Mouse (Mus musculus): ENCODE data around the gene Gzf1. TPM values are rescaled to one million over a fixed set of nuclear protein-coding genes. Genes with fewer than 3 reads are reported as not detected.
A peak's percentile ranks its signal among the peaks of the same experiment; 100 is the strongest.

Gzf1 gene
- polyA plus RNA-seq, 1 experiment from 2014 or later = 9.4 TPM

- Histone ChIP-seq H3K4me2 (replicated peaks; ENCODE audit: low read depth) (peak within 1 kb of the TSS; percentile 93), H3K36me3 (ENCODE audit: control insufficient read depth, insufficient read depth, low read length) (no peaks in the 10 kb centered on the region), H3K27me3 (ENCODE audit: control insufficient read depth, insufficient read depth, low read length) (no peaks in the 10 kb centered on the region), H3K27ac (replicated peaks) (peak within 1 kb of the TSS; percentile 58; the same call in 1 of the 2 replicates), H3K9ac (ENCODE audit: low read length) (peak within 1 kb of the TSS; percentile 81), H3K4me3 (ENCODE audit: low read depth, low read length) (peak within 1 kb of the TSS; percentile 75), H3K9me3 (ENCODE audit: control insufficient read depth, low read length) (no peaks in the 10 kb centered on the region), H3K4me1 (replicated peaks; ENCODE audit: control insufficient read depth, insufficient read depth) (0 out of 2 replicates have a peak, but pooled peaks cover 3% of the 10 kb centered on the region)
- peak; percentile 92 for DNase-seq (ENCODE audit: low spot score)
- TF ChIP-seq EP300 (optimal IDR thresholded peaks at IDR 0.05) (no peak), CTCF (IDR thresholded peaks at IDR 0.05; ENCODE audit: low read depth) (no peak)
- WGBS = 2% methylated on average over 18 of the region's 18 CpGs
- ATAC-seq (ENCODE audit: low FRiP score, low TSS enrichment) = peak; percentile 99
These were observed 51.6 kb downstream of the Gzf1 start, which contains the start of gene Napb for GRCm38 (mm10) chr2:148732327-148733000. TSS of gene Napb (minus strand) at chr2:148732467.

Other genes starting within 250 kb of the Gzf1 start
- gene Cd93, start 237.5 kb upstream of the Gzf1 start, polyA plus RNA-seq (2015; fragmentation: Nextera tagmentation; extraction: Ambion mirVana) = 3.9 and 4.3 TPM in 2 replicates
- gene Nxt1, start 8.4 kb upstream of the Gzf1 start, polyA plus RNA-seq (2015; fragmentation: Nextera tagmentation; extraction: Ambion mirVana) = 54.4 and 57.1 TPM in 2 replicates
- gene Napb, start 51.4 kb downstream of the Gzf1 start, polyA plus RNA-seq (2015; fragmentation: Nextera tagmentation; extraction: Ambion mirVana) = 2.2 and 2.4 TPM in 2 replicates
- not detected in 2 replicates for gene Cstl1, start 69.3 kb downstream of the Gzf1 start, polyA plus RNA-seq (2015; fragmentation: Nextera tagmentation; extraction: Ambion mirVana)
- gene Cst11, start 90.5 kb downstream of the Gzf1 start, polyA plus RNA-seq (2015; fragmentation: Nextera tagmentation; extraction: Ambion mirVana) = 0.98 and 1.2 TPM in 2 replicates
- gene 8030411F24Rik, start 101.0 kb downstream of the Gzf1 start, polyA plus RNA-seq (2015; fragmentation: Nextera tagmentation; extraction: Ambion mirVana) = not detected in 2 replicates
- 0.25 TPM in 1 of 2 replicates, not detected in the other for gene Cst12, start 108.3 kb downstream of the Gzf1 start, polyA plus RNA-seq (2015; fragmentation: Nextera tagmentation; extraction: Ambion mirVana)
- gene Cst8, start 117.8 kb downstream of the Gzf1 start, polyA plus RNA-seq (2015; fragmentation: Nextera tagmentation; extraction: Ambion mirVana) = 35.6 and 46.3 TPM in 2 replicates
- 0.17 TPM in 1 of 2 replicates, not detected in the other for gene Cst13, start 139.1 kb downstream of the Gzf1 start, polyA plus RNA-seq (2015; fragmentation: Nextera tagmentation; extraction: Ambion mirVana)
- gene Cst9, start 154.1 kb downstream of the Gzf1 start, polyA plus RNA-seq (2015; fragmentation: Nextera tagmentation; extraction: Ambion mirVana) = not detected in 2 replicates
- not detected in 2 replicates for gene 9230104L09Rik, start 184.0 kb downstream of the Gzf1 start, polyA plus RNA-seq (2015; fragmentation: Nextera tagmentation; extraction: Ambion mirVana)
- 595 and 599 TPM in 2 replicates for gene Cst3, start 194.7 kb downstream of the Gzf1 start, polyA plus RNA-seq (2015; fragmentation: Nextera tagmentation; extraction: Ambion mirVana)

Data from stomach, postnatal 0 days (tissue).